Mouse (Mus musculus): ENCODE results near the gene Taok2. TPM values are rescaled to one million over a fixed set of nuclear protein-coding genes. Genes with fewer than 3 reads are reported as not detected.
"Not testable (repeated sequence)": the region's sequence is repeated elsewhere in the genome, so short reads cannot be mapped to it uniquely, and the experiment has no call there.

Taok2 gene
- 33.2 and 39.2 TPM in 2 replicates for polyA plus RNA-seq (2016; fragmentation: Nextera tagmentation; extraction: Ambion mirVana)

DNA sequence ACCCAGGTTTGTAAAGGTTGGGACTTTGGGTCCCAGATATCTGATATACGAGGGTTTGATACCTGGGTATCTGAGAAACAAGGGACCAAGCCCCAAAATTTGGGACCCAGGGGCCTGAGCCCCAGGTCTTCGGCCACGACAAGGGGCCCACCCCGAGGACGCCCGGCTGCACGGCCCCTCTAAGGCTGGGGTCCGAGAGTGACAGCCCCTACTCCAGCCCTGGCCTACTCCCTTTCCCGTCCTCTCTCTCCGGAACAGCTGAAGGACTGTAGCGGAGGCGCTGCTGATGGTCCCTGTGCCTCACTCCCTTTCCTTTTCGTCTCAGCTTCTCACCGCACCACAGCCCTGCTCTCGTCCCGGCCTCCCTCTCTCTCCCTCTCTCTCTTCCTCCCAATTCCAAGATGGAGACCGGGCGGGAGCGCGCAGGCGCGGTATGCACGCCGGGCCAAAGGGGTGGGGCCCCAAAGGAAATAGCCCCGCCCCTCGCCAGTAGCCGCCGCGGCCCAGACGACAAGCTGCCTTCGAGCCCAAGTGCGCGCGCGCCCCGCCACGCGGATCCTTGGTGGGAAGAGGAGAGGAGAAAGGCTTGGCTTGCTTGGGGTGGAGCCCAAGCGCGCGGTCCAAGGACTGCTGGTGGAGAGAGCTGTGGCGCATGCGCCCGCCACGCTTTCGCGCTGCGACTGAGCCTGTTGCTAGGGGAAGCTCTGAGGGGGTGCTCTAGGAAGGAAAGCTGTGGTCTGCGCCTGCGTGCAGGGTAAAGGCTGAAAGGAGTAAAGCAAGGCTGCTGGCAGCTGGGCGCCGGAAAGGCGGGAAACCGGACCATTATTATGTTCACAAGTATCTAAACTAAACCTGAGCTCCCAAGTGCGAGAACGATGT is at the start of gene Taok2:
Gene Taok2 (minus strand): TSS at position 418 of the 879 bp plus-strand sequence.
- no peaks in the 10 kb centered on the region for H3K27me3 ChIP-seq (ENCODE audit: insufficient read depth, poor library complexity, severe bottlenecking)
- under 1% methylated on average over 56 of the region's 56 CpGs for WGBS
- peak; percentile 99 for DNase-seq (ENCODE audit: low spot score)

DNA sequence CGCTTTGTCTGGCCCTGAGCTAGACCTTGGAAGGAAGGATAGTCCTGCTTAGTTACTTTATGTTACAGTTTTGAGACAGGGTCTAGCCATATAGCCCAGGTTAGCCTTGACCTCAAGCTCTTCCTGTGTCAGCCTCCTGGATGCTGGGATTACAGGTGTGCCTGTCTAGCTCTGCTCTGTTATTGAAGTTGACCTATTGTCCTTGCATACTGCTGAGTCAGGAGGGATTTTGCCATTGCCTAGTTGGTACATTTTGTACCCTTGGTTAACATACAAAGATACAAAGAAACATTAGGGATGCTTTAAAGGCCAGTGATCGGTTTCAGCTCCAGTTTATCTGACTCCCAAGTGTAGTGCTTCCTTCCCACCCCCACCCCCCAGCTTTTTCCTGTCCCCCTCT is 48.1 kb upstream of the Taok2 start:
- Histone ChIP-seq H3K4me1 (peaks cover 12% of the 10 kb centered on the region; the same call in 1 of the 2 replicates), H3K36me3 (peaks cover 51% of the 10 kb centered on the region), H3K27ac (no peak overlapping the region), H3K27me3 (ENCODE audit: insufficient read depth, poor library complexity, severe bottlenecking) (no peaks in the 10 kb centered on the region), H3K9me3 (no peaks in the 10 kb centered on the region), H3K4me3 (no peak overlapping the region)
- no peak for DNase-seq (ENCODE audit: low spot score)
- 78% methylated on average over 2 of the region's 2 CpGs for WGBS

More for the DNA sequence above, at the start of gene Taok2:
- H3K4me1 ChIP-seq: peaks cover 30% of the 10 kb centered on the region
- H3K36me3 ChIP-seq: peaks cover 12% of the 10 kb centered on the region
- H3K9me3 ChIP-seq: no peaks in the 10 kb centered on the region
- H3K27ac ChIP-seq: peak within 1 kb of the TSS; percentile 93
- peak within 1 kb of the TSS; percentile 80 for H3K4me3 ChIP-seq

DNA sequence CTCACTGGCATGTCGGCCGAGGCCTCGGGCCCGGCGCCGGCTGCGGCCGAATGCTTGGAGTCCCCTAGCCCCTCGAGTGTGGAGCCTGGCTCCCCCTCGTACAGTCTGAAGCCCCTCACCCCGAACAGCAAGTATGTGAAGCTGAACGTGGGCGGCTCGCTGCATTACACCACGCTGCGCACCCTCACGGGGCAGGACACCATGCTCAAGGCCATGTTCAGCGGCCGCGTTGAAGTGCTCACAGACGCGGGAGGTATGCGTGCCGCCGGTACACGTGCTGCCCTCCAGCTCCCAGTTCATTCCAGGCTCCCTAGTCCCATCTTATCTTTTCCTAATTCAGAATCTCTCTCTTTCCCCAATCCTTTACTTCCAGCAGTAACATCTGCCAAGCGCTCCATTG is 44.5 kb upstream of the Taok2 start:
- H3K4me3 ChIP-seq: peak overlapping the region; percentile 89
- 0% methylated on average over 27 of the region's 27 CpGs for WGBS
- H3K36me3 ChIP-seq: peaks cover 24% of the 10 kb centered on the region
- H3K4me1 ChIP-seq: peaks cover 15% of the 10 kb centered on the region
- no peaks in the 10 kb centered on the region for H3K27me3 ChIP-seq (ENCODE audit: insufficient read depth, poor library complexity, severe bottlenecking)
- no peaks in the 10 kb centered on the region for H3K9me3 ChIP-seq
- H3K27ac ChIP-seq: peak overlapping the region; percentile 90
- no peak for DNase-seq (ENCODE audit: low spot score)

DNA sequence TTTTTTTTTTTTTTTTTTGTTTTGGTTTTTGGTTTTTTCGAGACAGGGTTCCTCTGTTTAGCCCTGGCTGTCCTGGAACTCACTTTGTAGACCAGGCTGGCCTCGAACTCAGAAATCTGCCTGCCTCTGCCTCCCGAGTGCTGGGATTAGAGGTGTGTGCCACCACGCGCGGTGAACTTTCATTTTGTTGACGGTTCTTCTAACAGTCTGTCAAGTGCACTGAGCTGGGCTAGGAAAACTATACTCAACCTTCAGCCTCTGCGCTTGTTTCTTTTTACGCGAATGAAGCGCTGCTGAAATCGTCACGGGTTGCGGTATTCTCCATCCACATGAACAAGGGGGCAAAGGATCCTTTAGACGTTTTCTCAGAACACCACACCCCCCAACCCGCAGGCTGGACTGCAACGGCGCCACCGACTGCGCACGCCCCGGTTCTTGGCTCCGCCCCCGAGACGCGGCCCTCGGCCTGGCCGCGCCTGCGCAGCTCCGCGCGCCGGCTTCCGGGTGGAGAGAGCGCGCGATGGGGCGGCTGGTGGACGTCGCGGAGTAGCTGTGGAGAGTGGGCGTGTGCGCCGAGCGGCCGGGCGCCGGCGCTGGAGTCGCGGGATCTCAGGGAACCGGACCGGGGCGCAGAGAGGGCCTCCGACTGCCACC is 44.0 kb upstream of the Taok2 start, which contains the start of gene Kctd13:
Gene Kctd13 (plus strand): TSS at position 496 of the 654 bp plus-strand sequence.
- no peaks in the 10 kb centered on the region for H3K27me3 ChIP-seq (ENCODE audit: insufficient read depth, poor library complexity, severe bottlenecking)
- 4% methylated on average over 56 of the region's 56 CpGs for WGBS
- DNase-seq (ENCODE audit: low spot score): peak; percentile 96

DNA sequence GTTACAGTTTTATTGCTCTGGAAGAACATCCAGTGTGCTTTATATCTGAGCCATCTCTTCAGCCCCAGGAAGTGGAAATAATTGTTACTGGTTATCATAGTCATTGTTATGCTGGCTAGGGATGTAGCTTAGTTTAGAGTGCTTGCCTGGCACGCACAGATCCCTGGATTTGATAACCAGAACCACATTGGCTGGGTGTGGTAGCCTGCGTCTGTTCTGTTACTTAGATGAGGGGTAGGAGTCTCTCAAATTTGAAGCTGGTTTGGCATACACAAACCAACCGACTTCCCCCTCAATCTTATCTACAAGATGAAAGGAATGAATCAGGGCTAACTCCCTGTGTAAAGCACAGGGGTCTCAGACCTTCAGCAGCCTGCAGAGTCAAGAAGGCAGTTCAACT is 41.8 kb upstream of the Taok2 start:
- H3K27ac ChIP-seq: no peak overlapping the region
- WGBS: 27% methylated on average over 3 of the region's 3 CpGs
- no peaks in the 10 kb centered on the region for H3K9me3 ChIP-seq

More for the DNA sequence above, 44.0 kb upstream of the Taok2 start, which contains the start of gene Kctd13:
- Histone ChIP-seq H3K9me3 (no peaks in the 10 kb centered on the region), H3K36me3 (peaks cover 21% of the 10 kb centered on the region), H3K4me1 (peaks cover 20% of the 10 kb centered on the region), H3K27ac (peak within 1 kb of the TSS; percentile 90), H3K4me3 (peak within 1 kb of the TSS; percentile 89)

DNA sequence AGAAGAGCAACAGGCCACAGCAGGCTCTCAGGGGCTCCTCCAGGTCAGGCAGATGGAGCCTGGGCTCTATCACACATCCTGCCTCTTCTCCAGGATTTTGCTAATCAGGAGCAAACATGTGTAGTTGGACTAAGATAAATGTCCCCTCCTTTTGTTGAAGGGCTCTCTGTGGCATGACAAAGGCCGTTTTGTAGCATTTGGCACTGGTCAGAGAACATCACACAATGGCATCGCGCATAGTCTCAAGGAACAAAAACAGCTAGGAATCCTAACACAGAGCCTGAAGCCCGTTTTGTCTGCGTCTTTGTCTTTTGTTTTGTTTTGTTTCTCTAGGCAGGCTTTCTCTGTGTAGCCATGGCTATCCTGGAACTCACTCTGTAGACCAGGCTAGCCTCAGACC is 39.5 kb upstream of the Taok2 start:
- Histone ChIP-seq H3K4me3 (no peak overlapping the region), H3K27ac (peak overlapping the region; percentile 59; the same call in 1 of the 2 replicates), H3K9me3 (no peaks in the 10 kb centered on the region), H3K27me3 (ENCODE audit: insufficient read depth, poor library complexity, severe bottlenecking) (no peaks in the 10 kb centered on the region), H3K36me3 (no peaks in the 10 kb centered on the region), H3K4me1 (peaks cover 8% of the 10 kb centered on the region)
- 59% methylated on average over 5 of the region's 5 CpGs for WGBS
- no peak for DNase-seq (ENCODE audit: low spot score)

More for the DNA sequence above, 41.8 kb upstream of the Taok2 start:
- H3K4me1 ChIP-seq: peaks cover 20% of the 10 kb centered on the region
- peaks cover 7% of the 10 kb centered on the region for H3K36me3 ChIP-seq
- no peak overlapping the region for H3K4me3 ChIP-seq
- H3K27me3 ChIP-seq (ENCODE audit: insufficient read depth, poor library complexity, severe bottlenecking): no peaks in the 10 kb centered on the region
- DNase-seq (ENCODE audit: low spot score): no peak

DNA sequence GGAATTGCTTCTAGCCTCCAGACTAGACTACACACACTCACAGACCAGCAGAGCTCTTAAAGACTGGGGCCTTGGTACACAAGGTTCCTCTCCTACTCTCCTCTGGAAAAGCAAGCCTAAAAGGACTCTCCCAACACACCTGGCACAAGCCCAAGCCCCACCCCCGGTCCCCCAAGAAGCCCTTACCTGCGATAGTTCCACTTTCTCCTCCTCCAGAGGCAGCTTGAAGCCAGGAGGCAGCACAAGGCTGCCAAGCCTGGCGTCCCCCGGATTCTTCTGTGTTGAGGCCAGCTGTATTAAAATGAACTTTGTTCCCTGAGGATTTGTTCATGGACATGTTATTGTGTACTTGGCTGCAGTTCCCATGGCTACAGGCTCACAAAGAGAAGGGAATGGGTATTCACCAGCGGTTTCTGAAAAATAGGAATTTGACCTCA is 38.1 kb upstream of the Taok2 start, which contains the start of gene Tmem219:
Gene Tmem219 (minus strand): TSS at position 294 of the 437 bp plus-strand sequence.
- H3K36me3 ChIP-seq: no peaks in the 10 kb centered on the region
- no peak for DNase-seq (ENCODE audit: low spot score)
- peaks cover 8% of the 10 kb centered on the region for H3K4me1 ChIP-seq
- H3K4me3 ChIP-seq: no peak within 1 kb of the TSS
- H3K27ac ChIP-seq: peak within 1 kb of the TSS; percentile 59
- no peaks in the 10 kb centered on the region for H3K9me3 ChIP-seq
- H3K27me3 ChIP-seq (ENCODE audit: insufficient read depth, poor library complexity, severe bottlenecking): no peaks in the 10 kb centered on the region
- WGBS: 71% methylated on average over 5 of the region's 5 CpGs

DNA sequence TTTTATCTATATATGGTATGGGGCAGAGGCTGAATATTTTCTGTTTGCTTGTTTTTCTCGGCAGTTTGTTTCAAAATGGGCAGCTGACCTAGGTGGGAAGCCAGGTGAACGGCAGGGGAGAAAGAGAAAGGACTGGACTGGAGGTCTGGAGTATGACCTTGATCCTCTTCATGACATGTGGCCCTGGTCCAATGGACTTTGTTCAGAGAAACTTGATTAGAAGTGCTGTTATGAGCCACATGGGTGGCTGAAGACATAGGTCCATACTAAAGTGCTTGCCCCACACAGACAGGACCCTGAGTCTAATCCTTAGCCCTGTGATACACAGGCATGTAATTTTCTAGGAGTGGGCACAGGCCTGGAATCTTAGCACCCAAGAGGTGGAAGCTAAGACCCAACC is 37.1 kb upstream of the Taok2 start:
- no peaks in the 10 kb centered on the region for H3K36me3 ChIP-seq
- WGBS: 67% methylated on average over 2 of the region's 2 CpGs
- H3K27ac ChIP-seq: no peak overlapping the region
- DNase-seq (ENCODE audit: low spot score): no peak
- no peak overlapping the region for H3K4me3 ChIP-seq
- H3K4me1 ChIP-seq: peaks cover 8% of the 10 kb centered on the region
- H3K9me3 ChIP-seq: no peaks in the 10 kb centered on the region
- no peaks in the 10 kb centered on the region for H3K27me3 ChIP-seq (ENCODE audit: insufficient read depth, poor library complexity, severe bottlenecking)

DNA sequence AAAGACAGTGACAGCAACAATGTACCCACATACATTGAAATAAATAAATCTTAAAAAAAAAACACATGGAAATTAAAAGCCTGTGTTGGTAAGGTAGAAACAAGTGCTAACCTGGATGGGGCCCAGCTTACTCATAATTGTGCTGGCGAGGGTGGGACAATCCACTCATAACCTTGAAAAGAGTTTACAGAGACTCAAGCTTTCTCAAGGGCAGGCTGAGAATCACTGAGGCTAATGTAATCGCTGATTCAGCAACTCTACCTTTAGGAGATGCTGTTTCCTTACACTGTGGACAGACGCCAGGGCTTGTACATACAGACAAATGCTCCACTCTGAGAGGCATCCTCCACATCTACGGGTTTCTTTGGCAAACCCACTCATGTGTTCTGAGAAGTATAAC is 35.5 kb upstream of the Taok2 start:
- no peak for DNase-seq (ENCODE audit: low spot score)
- Histone ChIP-seq H3K36me3 (no peaks in the 10 kb centered on the region), H3K4me1 (peaks cover 8% of the 10 kb centered on the region), H3K27ac (no peak overlapping the region), H3K27me3 (ENCODE audit: insufficient read depth, poor library complexity, severe bottlenecking) (no peaks in the 10 kb centered on the region), H3K9me3 (no peaks in the 10 kb centered on the region), H3K4me3 (no peak overlapping the region)
- WGBS: 82% methylated on average over 4 of the region's 4 CpGs

DNA sequence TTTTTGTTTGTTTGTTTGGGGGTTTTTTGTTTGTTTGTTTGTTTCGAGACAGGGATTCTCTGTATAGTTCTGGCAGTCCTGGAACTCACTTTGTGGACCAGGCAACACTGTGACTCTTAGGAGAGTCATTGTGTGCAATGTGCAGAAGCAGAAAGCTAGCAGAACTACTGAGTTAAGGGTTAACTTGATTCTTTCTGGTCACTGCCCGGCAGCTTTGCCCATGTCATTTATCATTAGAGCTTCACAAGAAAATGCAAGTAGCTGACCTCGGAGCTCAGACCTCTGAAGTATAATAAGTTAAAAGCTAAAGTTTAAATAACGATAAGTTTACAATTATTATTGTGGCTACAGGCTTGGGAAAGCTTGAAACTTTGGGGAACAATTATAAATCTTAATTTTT is 33.9 kb upstream of the Taok2 start:
- H3K4me3 ChIP-seq; H3K36me3 ChIP-seq; H3K27ac ChIP-seq; H3K9me3 ChIP-seq; DNase-seq (ENCODE audit: low spot score); H3K4me1 ChIP-seq; H3K27me3 ChIP-seq (ENCODE audit: insufficient read depth, poor library complexity, severe bottlenecking): not testable (repeated sequence)
- 58% methylated on average over 4 of the region's 4 CpGs for WGBS

DNA sequence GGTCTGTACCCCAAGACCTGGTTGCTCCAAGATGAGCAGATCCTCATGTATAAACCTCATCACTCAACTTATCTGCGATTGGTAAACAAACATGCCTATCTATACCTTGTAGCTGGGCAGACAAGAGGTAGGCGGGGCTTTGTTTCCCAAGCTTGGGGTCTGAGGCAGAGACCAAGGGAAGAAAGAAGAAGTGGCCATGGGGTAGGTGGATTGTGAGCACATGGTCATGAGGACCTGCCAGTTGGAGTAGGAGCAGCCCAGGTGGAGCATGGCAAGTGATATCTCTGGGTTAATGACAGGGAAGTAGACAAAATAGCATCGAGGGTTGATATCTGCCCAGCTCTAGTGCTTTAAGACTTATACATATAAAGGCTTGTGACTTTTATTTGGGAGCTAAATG is 30.3 kb upstream of the Taok2 start:
- Histone ChIP-seq H3K4me1 (no peaks in the 10 kb centered on the region), H3K36me3 (no peaks in the 10 kb centered on the region), H3K9me3 (no peaks in the 10 kb centered on the region), H3K4me3 (no peak overlapping the region), H3K27ac (no peak overlapping the region), H3K27me3 (ENCODE audit: insufficient read depth, poor library complexity, severe bottlenecking) (no peaks in the 10 kb centered on the region)
- WGBS: 81% methylated on average over 3 of the region's 3 CpGs
- DNase-seq (ENCODE audit: low spot score): no peak

DNA sequence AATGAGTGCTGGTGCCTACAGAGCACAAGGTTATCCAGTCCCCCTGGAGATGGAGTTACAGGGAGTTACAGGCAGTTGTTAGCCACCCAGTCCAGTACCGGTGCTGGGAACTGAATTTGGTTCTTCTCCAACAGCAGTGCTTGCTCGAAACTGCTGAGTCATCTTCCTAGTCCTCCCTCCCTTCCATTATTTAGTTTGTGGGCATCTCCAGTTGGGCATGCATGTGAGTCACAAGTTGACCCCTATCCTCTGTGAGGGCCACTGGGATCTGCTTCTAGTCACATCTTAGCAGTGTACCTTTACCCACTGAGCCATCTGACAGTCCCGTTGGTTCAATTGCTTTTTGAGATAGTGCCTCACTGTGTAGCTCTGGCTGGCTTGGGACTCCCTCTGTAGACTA is 21.1 kb upstream of the Taok2 start:
- no peak overlapping the region for H3K4me3 ChIP-seq
- H3K27ac ChIP-seq: no peak overlapping the region
- 59% methylated on average over 3 of the region's 3 CpGs for whole genome bisulfite sequencing
- no peak for DNase-seq (ENCODE audit: low spot score)
- H3K9me3 ChIP-seq: no peaks in the 10 kb centered on the region
- H3K4me1 ChIP-seq: no peaks in the 10 kb centered on the region
- H3K36me3 ChIP-seq: no peaks in the 10 kb centered on the region
- H3K27me3 ChIP-seq (ENCODE audit: insufficient read depth, poor library complexity, severe bottlenecking): no peaks in the 10 kb centered on the region

DNA sequence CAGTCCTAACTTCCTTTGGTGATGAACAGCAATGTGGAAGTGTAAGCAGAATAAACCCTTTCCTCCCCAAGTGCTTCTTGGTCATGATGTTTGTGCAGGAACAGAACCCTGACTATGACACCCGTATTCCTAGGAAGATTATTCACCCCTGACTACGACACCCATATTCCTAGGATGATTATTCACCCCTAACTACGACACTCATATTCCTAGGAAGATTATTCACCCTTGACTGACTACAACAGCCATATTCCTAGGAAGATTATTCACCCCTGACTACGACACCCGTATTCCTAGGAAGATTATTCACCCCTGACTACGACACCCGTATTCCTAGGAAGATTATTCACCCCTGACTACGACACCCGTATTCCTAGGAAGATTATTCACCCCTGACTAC is 15.3 kb upstream of the Taok2 start:
- H3K27me3 ChIP-seq (ENCODE audit: insufficient read depth, poor library complexity, severe bottlenecking); H3K36me3 ChIP-seq; H3K9me3 ChIP-seq; H3K4me3 ChIP-seq; DNase-seq (ENCODE audit: low spot score); H3K27ac ChIP-seq: not testable (repeated sequence)
- WGBS: 89% methylated on average over 8 of the region's 9 CpGs
- H3K4me1 ChIP-seq: peaks cover 17% of the 10 kb centered on the region
